Mouse (Mus musculus): ENCODE measurements around the gene Glcci1. TPM values are rescaled to one million over a fixed set of nuclear protein-coding genes. Genes with fewer than 3 reads are reported as not detected.
A peak's percentile ranks its signal among the peaks of the same experiment; 100 is the strongest.

Glcci1 gene
- total RNA-seq, 1 experiment: 0.94 TPM

- no peaks in the 10 kb centered on the region for H3K36me3 ChIP-seq (ENCODE audit: control insufficient read depth, insufficient read depth, low read length, poor library complexity, severe bottlenecking)
- no peak overlapping the region for H3K27ac ChIP-seq (ENCODE audit: insufficient read depth, low read depth, low read length, poor library complexity, severe bottlenecking)
- H3K4me3 ChIP-seq (ENCODE audit: insufficient read depth in 1 of 2, low read depth in 1 of 2, low read length in 2 of 2, poor library complexity in 1 of 2, severe bottlenecking in 1 of 2): peak overlapping the region; percentile 84 to 86; a peak in 3 of 4 replicates
- no peak for TF ChIP-seq MAFK (IDR thresholded peaks at IDR 0.05; ENCODE audit: insufficient read depth, low read depth, low read length)
- no peak for TF ChIP-seq ZNF384 (IDR thresholded peaks at IDR 0.05; ENCODE audit: low read depth, low read length)
- no peak for TF ChIP-seq CHD2 (IDR thresholded peaks at IDR 0.05; ENCODE audit: low read depth, low read length)
- no peak for TF ChIP-seq ZC3H11A (IDR thresholded peaks at IDR 0.05; ENCODE audit: borderline replicate concordance, low read depth, low read length)
- TF ChIP-seq HCFC1 (IDR thresholded peaks at IDR 0.05; ENCODE audit: borderline replicate concordance, insufficient read depth, low read length): no peak
- no peak for DNase-seq (ENCODE audit: low read depth, low spot score)
- in situ Hi-C loops (cut with MboI; ENCODE audit: low sequenced_read_pairs in 2 of 2, unreplicated experiment in 2 of 2): no loop called here
- no peaks in the 10 kb centered on the region for H3K9me3 ChIP-seq (ENCODE audit: control insufficient read depth, insufficient read depth, low read depth, low read length)
- H3K4me1 ChIP-seq (ENCODE audit: control insufficient read depth in 2 of 2, insufficient read depth in 2 of 2, low read length in 2 of 2, poor library complexity in 1 of 2): 0 out of 4 replicates have a peak, but pooled peaks cover 0 to 2% of the 10 kb centered on the region in 2 experiments
- no peak overlapping the region for H3K9ac ChIP-seq (ENCODE audit: insufficient read depth, low read depth, low read length, poor library complexity, severe bottlenecking)
Measured at GRCm38 (mm10) chr6:8510864-8511428, 1.5 kb downstream of the Glcci1 start.

GRCm38 (mm10) chr6:8511447-8511846 lies 2.0 kb downstream of the Glcci1 start:
- Histone ChIP-seq H3K9me3 (ENCODE audit: control insufficient read depth, insufficient read depth, low read depth, low read length) (no peaks in the 10 kb centered on the region), H3K4me1 (ENCODE audit: control insufficient read depth in 2 of 2, insufficient read depth in 2 of 2, low read length in 2 of 2, poor library complexity in 1 of 2) (0 out of 4 replicates have a peak, but pooled peaks cover 0 to 2% of the 10 kb centered on the region in 2 experiments), H3K36me3 (ENCODE audit: control insufficient read depth, insufficient read depth, low read length, poor library complexity, severe bottlenecking) (no peaks in the 10 kb centered on the region), H3K27ac (ENCODE audit: insufficient read depth, low read depth, low read length, poor library complexity, severe bottlenecking) (no peak overlapping the region), H3K4me3 (ENCODE audit: insufficient read depth in 1 of 2, low read depth in 1 of 2, low read length in 2 of 2, poor library complexity in 1 of 2, severe bottlenecking in 1 of 2) (no peak overlapping the region), H3K9ac (ENCODE audit: insufficient read depth, low read depth, low read length, poor library complexity, severe bottlenecking) (no peak overlapping the region)
- no peak for DNase-seq (ENCODE audit: low read depth, low spot score)
- TF ChIP-seq CHD2 (IDR thresholded peaks at IDR 0.05; ENCODE audit: low read depth, low read length) (no peak), MAFK (IDR thresholded peaks at IDR 0.05; ENCODE audit: insufficient read depth, low read depth, low read length) (no peak), ZC3H11A (IDR thresholded peaks at IDR 0.05; ENCODE audit: borderline replicate concordance, low read depth, low read length) (no peak), HCFC1 (IDR thresholded peaks at IDR 0.05; ENCODE audit: borderline replicate concordance, insufficient read depth, low read length) (no peak), ZNF384 (IDR thresholded peaks at IDR 0.05; ENCODE audit: low read depth, low read length) (no peak)
- in situ Hi-C loops (cut with MboI; ENCODE audit: low sequenced_read_pairs in 2 of 2, unreplicated experiment in 2 of 2): no loop called here

DNA sequence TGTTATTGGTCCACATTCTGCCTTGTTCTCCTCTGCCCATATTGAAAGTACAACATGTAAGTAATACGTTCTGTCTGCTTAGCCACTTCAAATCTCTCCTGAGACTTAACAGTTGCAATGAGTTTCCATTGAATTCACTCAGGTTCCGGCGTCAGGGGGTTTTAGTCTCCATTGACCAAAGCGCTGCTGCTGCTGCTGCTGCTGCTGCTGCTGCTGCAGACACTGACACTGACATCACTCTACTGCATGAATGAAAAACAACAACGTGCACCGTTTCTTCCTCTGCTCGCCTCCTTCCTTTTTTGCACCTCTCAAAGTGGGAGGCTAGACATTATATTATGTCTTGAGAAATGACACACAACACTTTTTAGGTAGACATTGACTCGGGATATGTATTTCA lies 3.0 kb downstream of the Glcci1 start:
- no peak for DNase-seq (ENCODE audit: low read depth, low spot score)
- Histone ChIP-seq H3K4me3 (ENCODE audit: insufficient read depth in 1 of 2, low read depth in 1 of 2, low read length in 2 of 2, poor library complexity in 1 of 2, severe bottlenecking in 1 of 2) (no peak overlapping the region), H3K9me3 (ENCODE audit: control insufficient read depth, insufficient read depth, low read depth, low read length) (no peaks in the 10 kb centered on the region), H3K27ac (ENCODE audit: insufficient read depth, low read depth, low read length, poor library complexity, severe bottlenecking) (no peak overlapping the region), H3K9ac (ENCODE audit: insufficient read depth, low read depth, low read length, poor library complexity, severe bottlenecking) (no peak overlapping the region), H3K36me3 (ENCODE audit: control insufficient read depth, insufficient read depth, low read length, poor library complexity, severe bottlenecking) (no peaks in the 10 kb centered on the region), H3K4me1 (ENCODE audit: control insufficient read depth in 2 of 2, insufficient read depth in 2 of 2, low read length in 2 of 2, poor library complexity in 1 of 2) (0 out of 4 replicates have a peak, but pooled peaks cover 0 to 2% of the 10 kb centered on the region in 2 experiments)
- in situ Hi-C loops (cut with MboI; ENCODE audit: low sequenced_read_pairs in 2 of 2, unreplicated experiment in 2 of 2): no loop called here
- TF ChIP-seq MAFK (IDR thresholded peaks at IDR 0.05; ENCODE audit: insufficient read depth, low read depth, low read length) (no peak), ZNF384 (IDR thresholded peaks at IDR 0.05; ENCODE audit: low read depth, low read length) (no peak), CHD2 (IDR thresholded peaks at IDR 0.05; ENCODE audit: low read depth, low read length) (no peak), HCFC1 (IDR thresholded peaks at IDR 0.05; ENCODE audit: borderline replicate concordance, insufficient read depth, low read length) (no peak), ZC3H11A (IDR thresholded peaks at IDR 0.05; ENCODE audit: borderline replicate concordance, low read depth, low read length) (no peak)

GRCm38 (mm10) chr6:8519687-8520086 lies 10.3 kb downstream of the Glcci1 start:
- in situ Hi-C loops (cut with MboI; ENCODE audit: low sequenced_read_pairs in 2 of 2, unreplicated experiment in 2 of 2): no loop called here

More at GRCm38 (mm10) chr6:8519687-8520086, 10.3 kb downstream of the Glcci1 start:
- no peak for TF ChIP-seq MAFK (IDR thresholded peaks at IDR 0.05; ENCODE audit: insufficient read depth, low read depth, low read length)
- no peak for TF ChIP-seq ZNF384 (IDR thresholded peaks at IDR 0.05; ENCODE audit: low read depth, low read length)
- no peak for TF ChIP-seq HCFC1 (IDR thresholded peaks at IDR 0.05; ENCODE audit: borderline replicate concordance, insufficient read depth, low read length)
- no peak for TF ChIP-seq ZC3H11A (IDR thresholded peaks at IDR 0.05; ENCODE audit: borderline replicate concordance, low read depth, low read length)
- no peak for TF ChIP-seq CHD2 (IDR thresholded peaks at IDR 0.05; ENCODE audit: low read depth, low read length)
- no peak for DNase-seq (ENCODE audit: low read depth, low spot score)
- no peaks in the 10 kb centered on the region for H3K9me3 ChIP-seq (ENCODE audit: control insufficient read depth, insufficient read depth, low read depth, low read length)
- H3K4me1 ChIP-seq (ENCODE audit: control insufficient read depth in 2 of 2, insufficient read depth in 2 of 2, low read length in 2 of 2, poor library complexity in 1 of 2): no peaks in the 10 kb centered on the region
- H3K27ac ChIP-seq (ENCODE audit: insufficient read depth, low read depth, low read length, poor library complexity, severe bottlenecking): no peak overlapping the region
- H3K36me3 ChIP-seq (ENCODE audit: control insufficient read depth, insufficient read depth, low read length, poor library complexity, severe bottlenecking): no peaks in the 10 kb centered on the region
- no peak overlapping the region for H3K4me3 ChIP-seq (ENCODE audit: insufficient read depth in 1 of 2, low read depth in 1 of 2, low read length in 2 of 2, poor library complexity in 1 of 2, severe bottlenecking in 1 of 2)
- no peak overlapping the region for H3K9ac ChIP-seq (ENCODE audit: insufficient read depth, low read depth, low read length, poor library complexity, severe bottlenecking)
